In genomic region chr5:30516376-30516775, GRCm38 (mm10) we compare ENCODE assay signal across 9 mouse cellular contexts. TPM values are rescaled to one million over a fixed set of nuclear protein-coding genes. Genes with fewer than 3 reads are reported as not detected.
A peak's percentile ranks its signal among the peaks of the same experiment; 100 is the strongest.
DNase-seq lines count a peak whose midpoint lies in the region; ATAC-seq lines count a peak whose summit lies in the region.
"Had no signal": no experiment of that assay in that cellular context is flagged by ENCODE, and none has a peak within 500 bp of the region (broad histone marks: within the 10 kb centered on the region; RNA-seq: fewer than 3 reads in every experiment).

No protein-coding gene starts in this region.

- H3K4me3 ChIP-seq in embryonic facial prominence, embryonic 10.5 days = no peak overlapping the region
- H3K4me3 ChIP-seq in megakaryocyte, embryonic 14.5 days (replicated peaks) = peak overlapping the region; percentile 67
- H3K4me3 ChIP-seq: limb, embryonic 13.5 days had no signal

- H3K4me1 ChIP-seq in embryonic facial prominence, embryonic 10.5 days = peaks cover 10% of the 10 kb centered on the region; the same call in 1 of the 2 replicates
- peaks cover 5% of the 10 kb centered on the region for H3K4me1 ChIP-seq in megakaryocyte, embryonic 14.5 days

- no peak; the same call in 1 of the 2 replicates for ATAC-seq in frontal cortex, adult (ENCODE audit: low TSS enrichment)

- H3K9me3 ChIP-seq in embryonic facial prominence, embryonic 10.5 days = no peaks in the 10 kb centered on the region
- no peaks in the 10 kb centered on the region for H3K9me3 ChIP-seq in megakaryocyte, embryonic 14.5 days
- H3K9me3 ChIP-seq: limb, embryonic 13.5 days had no signal

- H3K27ac ChIP-seq in embryonic facial prominence, embryonic 10.5 days (replicated peaks) = no peak overlapping the region
- H3K27ac ChIP-seq: limb, embryonic 13.5 days had no signal

- 53% methylated on average over 7 of the region's 7 CpGs for WGBS in embryonic facial prominence, embryonic 10.5 days

- H3K36me3 ChIP-seq in embryonic facial prominence, embryonic 10.5 days (replicated peaks) = no peaks in the 10 kb centered on the region
- no peaks in the 10 kb centered on the region for H3K36me3 ChIP-seq in megakaryocyte, embryonic 14.5 days (replicated peaks; ENCODE audit: low read length)
- H3K36me3 ChIP-seq: limb, embryonic 13.5 days had no signal

- 0 out of 2 replicates have a peak, but pooled peaks cover 4% of the 10 kb centered on the region for H3K27me3 ChIP-seq in embryonic facial prominence, embryonic 10.5 days (replicated peaks; ENCODE audit: low read depth, poor library complexity, severe bottlenecking)
- peaks cover 31% of the 10 kb centered on the region for H3K27me3 ChIP-seq in megakaryocyte, embryonic 14.5 days (replicated peaks)
- H3K27me3 ChIP-seq: limb, embryonic 13.5 days had no signal

- DNase-seq in frontal cortex, postnatal 14 days (ENCODE audit: low spot score in 2 of 2) = peak; percentile 13 to 38
- DNase-seq in A20 (ENCODE audit: low read depth, low spot score) = peak; percentile 81
- peak; percentile 85 for DNase-seq in adrenal gland, postnatal 14 days
- DNase-seq in embryonic facial prominence, embryonic 10.5 days (ENCODE audit: low spot score) = peak; percentile 32
- peak; percentile 14 to 71 for DNase-seq in layer of hippocampus, adult 18-20 months (ENCODE audit: low spot score in 2 of 2)
- peak; percentile 71 to 85 for DNase-seq in spleen, postnatal 4 days (ENCODE audit: low spot score in 2 of 2)

RNA-seq across cellular contexts. Expression of gene Cib4, which starts 29.3 kb away (rescaled TPM):
- total RNA-seq in adrenal gland, postnatal 14 days (2021) = 1.0 and 1.4 TPM in 2 replicates
- not detected in 2 replicates for polyA plus RNA-seq in embryonic facial prominence, embryonic 10.5 days (2016; fragmentation: Nextera tagmentation; extraction: Ambion mirVana)
- total RNA-seq in layer of hippocampus, adult 18-20 months (2021) = not detected
- not detected in 2 replicates for polyA plus RNA-seq in megakaryocyte, embryonic 14.5 days (2012; ENCODE audit: insufficient read depth, low replicate concordance)

RNA-seq across cellular contexts. Expression of gene 1700001C02Rik, which starts 50.5 kb away (rescaled TPM):
- not detected in 2 replicates for total RNA-seq in adrenal gland, postnatal 14 days (2021)
- not detected in 2 replicates for polyA plus RNA-seq in embryonic facial prominence, embryonic 10.5 days (2016; fragmentation: Nextera tagmentation; extraction: Ambion mirVana)
- total RNA-seq in layer of hippocampus, adult 18-20 months (2021) = not detected
- polyA plus RNA-seq in megakaryocyte, embryonic 14.5 days (2012; ENCODE audit: insufficient read depth, low replicate concordance) = not detected in 2 replicates
- polyA plus RNA-seq: limb, embryonic 13.5 days had no signal

RNA-seq across cellular contexts. Expression of gene Otof, which starts 54.6 kb away (rescaled TPM):
- 0.07 and 0.08 TPM in 2 replicates for total RNA-seq in adrenal gland, postnatal 14 days (2021)
- 0.05 TPM in 1 of 2 replicates, not detected in the other for polyA plus RNA-seq in embryonic facial prominence, embryonic 10.5 days (2016; fragmentation: Nextera tagmentation; extraction: Ambion mirVana)
- 1 to 10 TPM; 2.9 to 4.4 TPM for total RNA-seq in layer of hippocampus, adult 18-20 months (2021)
- polyA plus RNA-seq in megakaryocyte, embryonic 14.5 days (2012; ENCODE audit: insufficient read depth, low replicate concordance) = not detected in 2 replicates

Comparison
In these comparisons a context has a peak if more than half of its experiments do, and no peak if none do; other contexts are left out.
1. DNase-seq: peak in every context shown above with its lines; median percentile 85 in adrenal gland, postnatal 14 days; 81 in A20; 78 in spleen, postnatal 4 days; 42 in layer of hippocampus, adult 18-20 months; 32 in embryonic facial prominence, embryonic 10.5 days; 26 in frontal cortex, postnatal 14 days.